Mouse (Mus musculus) naive thymus-derived CD4-positive, alpha-beta T cell, adult 2 months (primary cell): ENCODE results near the gene Abr.
A peak's percentile ranks its signal among the peaks of the same experiment; 100 is the strongest.

ENCODE experiments used
- DNase-seq: peaks from one replicate; pipeline ENCODE4 v3.0.0-alpha.2; 2011; ENCODE audit warnings: low read depth

The Abr gene

DNA sequence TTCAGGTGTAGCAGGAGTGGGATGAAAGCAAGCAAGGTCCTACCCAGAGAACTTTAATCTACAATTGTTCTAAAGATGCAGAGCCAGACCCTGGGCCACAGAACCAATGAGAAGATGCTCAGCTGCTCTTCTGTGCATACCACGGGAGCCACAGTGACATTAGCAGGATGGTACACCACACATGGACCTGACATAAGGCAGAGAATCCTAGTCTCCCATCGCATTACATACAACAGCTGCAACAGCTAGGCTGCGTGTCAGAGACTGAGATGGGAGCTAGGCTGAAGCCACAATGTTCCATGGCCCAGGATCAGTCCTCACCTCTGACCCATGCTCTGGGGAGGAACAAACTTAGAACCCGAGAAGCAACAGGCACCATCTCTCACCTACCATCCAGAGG, 104.0 kb downstream of the Abr start:
- DNase-seq, result no peak

DNA sequence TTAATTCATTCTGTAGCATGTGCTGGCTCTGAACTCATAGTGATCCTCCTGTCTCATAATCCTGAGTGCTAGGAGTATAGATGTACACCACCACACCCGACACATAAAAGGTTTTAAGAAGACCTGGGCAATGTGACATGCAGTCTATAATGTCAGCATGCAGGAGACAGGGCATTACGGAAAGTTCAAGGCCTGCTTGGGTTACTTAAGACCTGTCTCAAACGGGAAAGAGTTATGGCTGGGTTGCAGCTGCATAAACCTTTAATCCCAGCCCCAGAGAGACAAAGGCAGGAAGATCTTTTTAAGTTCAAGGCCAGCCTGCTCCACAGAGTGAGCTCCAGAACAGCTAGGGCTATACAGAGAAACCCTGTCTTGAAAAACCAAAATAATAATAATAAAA, 105.2 kb downstream of the Abr start:
- no peak for DNase-seq

DNA sequence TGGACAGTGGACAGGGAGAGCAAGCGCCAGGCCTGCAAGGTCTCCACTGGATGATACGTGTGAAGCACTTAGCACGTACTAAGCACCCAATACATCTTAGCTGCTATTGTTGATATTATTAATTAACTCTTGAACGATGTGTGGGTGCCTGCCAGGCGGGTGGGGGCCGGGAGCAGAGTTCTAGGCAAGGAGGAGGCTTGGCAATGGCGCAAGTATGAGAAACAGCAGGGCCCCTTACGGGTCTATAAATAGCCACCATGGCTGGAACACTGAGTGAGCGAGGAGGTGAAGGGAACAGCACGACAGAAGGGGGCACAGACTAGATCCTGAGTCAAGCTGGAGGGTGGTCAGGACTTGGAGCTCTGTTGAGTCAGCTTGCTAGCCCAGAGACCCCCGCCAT, 107.0 kb downstream of the Abr start:
- no peak for DNase-seq

- DNase-seq, result no peak
Measured at GRCm38 (mm10) chr11:76510977-76511376, 111.1 kb downstream of the Abr start.

- no peak for DNase-seq
Measured at GRCm38 (mm10) chr11:76509751-76510723, 112.1 kb downstream of the Abr start.

GRCm38 (mm10) chr11:76508831-76509595, 113.1 kb downstream of the Abr start:
- no peak for DNase-seq

DNA sequence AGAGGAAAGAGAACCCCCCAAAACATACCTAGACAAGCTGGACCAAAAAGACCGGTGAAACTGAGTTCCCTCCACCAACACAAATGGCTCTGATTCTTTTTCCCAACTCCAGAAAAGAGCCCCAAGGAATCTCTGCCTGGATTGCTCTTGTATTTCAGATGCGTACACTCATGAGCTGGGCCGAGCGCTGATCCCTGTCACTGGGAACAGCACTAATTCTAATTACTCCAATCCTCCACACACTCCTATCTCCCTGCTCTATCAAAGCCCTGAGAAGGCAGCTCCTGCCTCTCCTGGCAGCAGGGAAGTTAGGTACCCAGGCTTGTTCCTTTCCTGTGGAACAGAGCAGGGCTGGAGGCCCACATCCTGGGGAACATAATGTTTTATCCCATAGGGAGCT, 114.0 kb downstream of the Abr start:
- DNase-seq, result no peak

GRCm38 (mm10) chr11:76507302-76508124, 114.6 kb downstream of the Abr start:
- no peak for DNase-seq

DNA sequence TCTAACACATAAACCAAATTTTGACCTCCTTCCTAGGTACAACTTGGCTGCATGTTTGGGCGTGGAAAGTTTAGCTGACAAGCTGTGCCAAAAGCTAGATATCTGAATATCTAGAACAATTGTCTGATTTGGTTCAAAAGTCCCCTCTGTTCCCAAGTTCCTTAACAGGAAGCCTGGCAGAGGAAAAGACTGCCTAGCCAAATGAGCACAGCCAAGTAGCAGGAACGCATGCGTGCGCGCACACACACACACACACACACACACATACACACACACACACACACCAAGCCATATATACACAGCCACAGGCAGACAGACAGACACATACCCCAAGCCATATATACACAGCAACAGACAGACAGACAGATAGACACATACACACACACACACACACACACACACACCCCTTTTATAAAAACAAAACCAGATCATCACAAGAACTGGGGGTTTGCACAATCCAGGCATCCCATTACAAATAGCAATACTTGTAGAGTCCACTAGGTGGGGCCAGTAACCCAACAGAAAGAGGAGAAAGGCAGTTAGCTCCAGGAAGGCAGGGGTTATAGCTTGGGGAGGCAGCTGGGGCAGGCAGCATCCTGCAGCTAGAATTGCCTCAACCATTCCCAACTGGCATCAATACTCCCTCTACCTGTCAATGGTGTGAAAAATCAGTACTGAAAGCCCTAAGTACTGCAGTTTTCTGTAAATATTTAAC, 115.4 kb downstream of the Abr start:
- DNase-seq, result peak; percentile 80

DNA sequence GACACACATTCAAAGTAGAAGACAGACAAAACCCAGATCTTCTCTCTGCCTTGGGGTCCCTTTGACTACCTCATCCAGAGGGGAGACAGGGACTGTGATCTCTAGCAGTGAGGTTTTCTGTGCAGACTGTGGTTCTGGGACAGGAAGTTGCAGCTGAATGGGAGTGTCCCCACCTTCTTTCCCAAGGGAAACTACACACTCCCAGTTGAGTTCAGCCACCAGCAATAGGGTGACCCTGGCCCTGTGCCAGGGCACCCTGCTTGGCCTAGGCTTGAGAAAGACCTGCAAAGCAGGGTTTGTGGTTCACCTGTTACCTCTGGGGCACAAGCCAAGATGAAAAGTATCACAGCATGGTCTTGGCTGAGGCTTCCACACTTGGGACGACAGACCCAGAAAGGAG, 117.0 kb downstream of the Abr start:
- DNase-seq, result no peak

- no peak for DNase-seq
Measured at GRCm38 (mm10) chr11:76504058-76504457, 118.1 kb downstream of the Abr start.

DNA sequence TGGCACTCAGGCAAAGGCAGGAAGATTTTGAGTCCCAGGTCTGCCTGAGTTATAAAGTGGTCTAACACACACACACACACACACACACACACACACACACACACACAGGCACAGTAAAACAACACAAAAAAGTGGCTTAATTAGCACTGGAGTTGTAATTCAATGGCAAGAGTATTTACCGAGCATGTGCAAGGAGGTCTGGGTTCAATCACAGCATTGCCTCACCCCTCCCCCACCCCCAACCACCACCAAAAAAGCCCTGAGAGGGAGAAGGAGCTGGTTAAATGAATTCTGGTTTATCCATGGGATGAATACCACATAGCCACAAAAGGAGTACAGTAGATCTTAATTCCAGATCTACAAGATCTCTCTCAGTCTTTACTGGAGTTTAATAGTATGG, 122.1 kb downstream of the Abr start:
- no peak for DNase-seq

DNA sequence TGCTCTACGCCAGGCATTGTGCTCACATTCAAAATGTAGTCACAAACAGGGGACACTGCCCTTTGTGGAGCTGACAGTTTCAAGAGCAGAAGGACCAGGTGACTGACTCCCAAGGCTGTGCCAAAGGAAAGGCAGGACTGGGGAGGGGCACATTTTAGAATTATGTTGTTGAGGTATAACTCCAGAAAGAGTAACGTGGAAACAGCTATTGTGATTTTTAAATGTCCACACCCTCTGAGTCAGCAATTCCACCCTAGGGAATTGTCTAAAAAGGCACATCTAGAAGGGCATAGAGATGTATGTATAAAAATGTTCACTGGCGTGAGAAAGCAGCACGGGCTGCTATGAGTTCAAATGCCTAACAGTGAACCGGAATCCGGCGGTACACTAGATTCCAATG, 122.5 kb downstream of the Abr start:
- DNase-seq, result no peak

DNA sequence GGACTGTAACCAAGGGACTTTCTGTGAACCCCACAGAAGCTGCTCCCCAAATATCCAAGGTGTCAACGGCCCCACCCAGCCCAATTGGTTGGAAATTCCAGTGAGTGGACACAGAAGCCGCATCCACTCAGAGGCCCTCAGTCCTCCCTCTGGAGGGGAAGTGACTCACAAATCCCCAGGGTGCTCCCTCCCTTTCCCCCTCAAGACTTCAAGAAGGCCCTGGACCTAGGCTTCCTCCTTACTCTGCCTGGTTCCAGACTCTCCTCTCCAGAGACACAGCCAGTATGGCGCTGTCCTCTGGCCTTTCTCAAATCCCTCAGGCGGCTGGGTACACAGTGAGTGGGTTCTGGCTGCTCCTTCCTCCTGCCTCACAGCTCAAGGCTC, 124.4 kb downstream of the Abr start:
- no peak for DNase-seq

- no peak for DNase-seq
Measured at GRCm38 (mm10) chr11:76497066-76497768, 124.9 kb downstream of the Abr start.

GRCm38 (mm10) chr11:76496086-76496771, 125.9 kb downstream of the Abr start:
- DNase-seq, result peak; percentile 81

DNA sequence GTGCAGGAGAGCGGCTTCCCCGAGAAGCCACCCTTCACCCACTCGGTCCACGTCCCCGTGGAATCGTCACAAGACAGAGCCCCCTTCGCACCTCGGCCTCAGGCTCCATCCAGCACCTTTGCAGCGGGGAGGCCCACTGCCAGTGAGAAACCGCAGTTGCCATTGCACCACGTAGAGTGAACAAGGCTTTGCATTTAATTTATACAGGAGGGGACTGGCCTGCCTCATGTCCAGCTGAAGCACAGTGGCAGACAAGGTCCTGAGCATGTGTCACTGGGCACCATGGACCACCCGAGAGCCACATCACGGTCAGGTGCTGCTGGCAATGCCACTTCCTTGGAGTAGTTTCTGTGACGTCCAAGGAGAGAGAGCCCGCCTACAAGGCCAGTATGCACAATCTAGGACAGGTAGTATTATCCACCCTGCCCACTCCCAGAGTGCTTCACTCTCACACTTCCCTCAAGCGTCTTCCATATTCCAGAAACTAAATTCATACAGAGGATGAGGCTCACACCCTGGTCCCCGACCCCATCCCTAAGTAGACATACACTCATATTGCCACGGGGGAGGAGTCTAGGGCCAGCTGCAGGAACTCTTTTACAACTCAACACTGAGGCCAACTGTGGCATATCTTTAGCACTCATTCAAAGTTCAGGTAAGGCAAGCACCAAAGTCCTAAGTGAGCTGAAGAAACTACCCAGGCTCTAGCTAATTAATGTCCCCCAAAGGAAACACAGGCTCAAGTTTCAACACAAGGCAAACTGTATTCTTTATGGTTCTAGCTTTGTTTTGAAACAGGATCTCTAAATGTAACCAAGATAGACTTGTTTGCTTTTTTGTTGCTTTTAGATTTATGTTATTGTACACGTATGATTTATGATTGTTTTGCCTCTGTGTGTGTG, 126.7 kb downstream of the Abr start:
- peak; percentile 54 for DNase-seq

DNA sequence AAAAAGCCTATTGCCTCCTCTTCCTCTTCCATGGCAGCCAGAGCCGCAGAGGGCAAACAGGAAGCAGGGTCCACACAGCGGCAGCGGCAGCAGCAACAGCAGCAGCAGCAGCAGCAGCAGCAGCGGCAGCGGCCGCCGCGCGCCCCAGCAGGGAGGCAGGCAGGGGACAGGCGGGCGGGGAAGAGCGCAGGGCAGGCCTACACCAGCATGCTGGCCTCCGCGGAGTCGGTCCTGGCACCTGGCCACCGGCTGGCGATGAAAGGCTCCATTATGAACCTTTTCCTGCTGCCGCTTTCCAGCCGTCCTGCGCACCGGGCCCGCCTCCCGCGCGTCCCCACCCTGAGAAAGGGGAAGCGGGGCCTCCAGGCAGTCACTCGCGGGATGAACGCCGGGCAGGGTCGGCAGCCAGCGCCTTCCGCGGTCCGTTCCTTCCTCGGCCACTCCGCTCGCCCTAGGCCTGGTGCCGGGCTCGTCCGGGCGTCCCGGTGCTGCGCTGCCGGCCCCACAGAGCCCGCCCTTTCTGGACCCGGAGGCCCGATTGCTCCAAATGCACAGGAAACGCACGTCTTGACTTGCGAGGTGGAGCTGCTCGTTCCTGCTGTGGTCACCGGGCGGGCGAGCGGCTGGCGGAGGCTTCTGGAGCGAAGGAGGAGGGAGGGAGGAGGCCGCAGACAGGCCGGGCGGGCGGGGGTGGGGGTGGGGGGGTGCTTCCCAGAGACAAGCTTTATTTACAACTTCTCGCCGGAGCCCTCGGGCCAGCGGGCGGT, 127.6 kb downstream of the Abr start:
- DNase-seq, result peak; percentile 69
